Mouse (Mus musculus): Measurements from ENCODE around the gene B430305J03Rik. TPM values are rescaled to one million over a fixed set of nuclear protein-coding genes. Genes with fewer than 3 reads are reported as not detected.

B430305J03Rik gene
- total and polyA plus RNA-seq, 2 experiments from 2014 or later, result 0.04 TPM; not detected in 1

- DNase-seq (ENCODE audit: low spot score), result no peak
Observed at GRCm38 (mm10) chr3:61368446-61368845, 2.7 kb upstream of the B430305J03Rik start.

GRCm38 (mm10) chr3:61364978-61365778 is 573 bp downstream of the B430305J03Rik start:
- Histone ChIP-seq H3K36me3 (replicated peaks; ENCODE audit: control insufficient read depth, insufficient read depth, low read length) (no peaks in the 10 kb centered on the region), H3K4me2 (ENCODE audit: low read depth, low read length) (peak overlapping the region; percentile 94), H3K27ac (ENCODE audit: low read depth) (peak overlapping the region; percentile 95), H3K4me3 (ENCODE audit: low read depth, low read length) (peak overlapping the region; percentile 81), H3K9me3 (replicated peaks; ENCODE audit: control insufficient read depth, low read length) (no peaks in the 10 kb centered on the region), H3K9ac (replicated peaks; ENCODE audit: low read depth, low read length) (peak overlapping the region; percentile 65), H3K4me1 (ENCODE audit: control insufficient read depth, insufficient read depth) (peaks cover 10% of the 10 kb centered on the region; the same call in 1 of the 2 replicates), H3K27me3 (ENCODE audit: control insufficient read depth, insufficient read depth, low read length) (no peaks in the 10 kb centered on the region)
- WGBS, result under 1% methylated on average over 67 of the region's 68 CpGs
- TF ChIP-seq EP300 (IDR thresholded peaks at IDR 0.05; ENCODE audit: low read depth), result no peak
- TF ChIP-seq CTCF (IDR thresholded peaks at IDR 0.05; ENCODE audit: low read depth), result no peak
- ATAC-seq (ENCODE audit: insufficient read depth, low read depth) (no peak), DNase-seq (ENCODE audit: low spot score) (peak; percentile 26)

More at GRCm38 (mm10) chr3:61368446-61368845, 2.7 kb upstream of the B430305J03Rik start:
- no peaks in the 10 kb centered on the region for H3K36me3 ChIP-seq (replicated peaks; ENCODE audit: control insufficient read depth, insufficient read depth, low read length)
- H3K9ac ChIP-seq (replicated peaks; ENCODE audit: low read depth, low read length), result no peak overlapping the region
- no peaks in the 10 kb centered on the region for H3K9me3 ChIP-seq (replicated peaks; ENCODE audit: control insufficient read depth, low read length)
- 92% methylated on average over 1 of the region's 1 CpGs for WGBS
- no peak overlapping the region for H3K4me2 ChIP-seq (ENCODE audit: low read depth, low read length)
- no peak overlapping the region for H3K4me3 ChIP-seq (ENCODE audit: low read depth, low read length)
- ATAC-seq (ENCODE audit: insufficient read depth, low read depth), result no peak
- TF ChIP-seq CTCF (IDR thresholded peaks at IDR 0.05; ENCODE audit: low read depth) (no peak), EP300 (IDR thresholded peaks at IDR 0.05; ENCODE audit: low read depth) (no peak)
- H3K27me3 ChIP-seq (ENCODE audit: control insufficient read depth, insufficient read depth, low read length), result no peaks in the 10 kb centered on the region
- peaks cover 10% of the 10 kb centered on the region; the same call in 1 of the 2 replicates for H3K4me1 ChIP-seq (ENCODE audit: control insufficient read depth, insufficient read depth)
- no peak overlapping the region for H3K27ac ChIP-seq (ENCODE audit: low read depth)

- no peak for DNase-seq (ENCODE audit: low spot score)
Observed at GRCm38 (mm10) chr3:61364661-61364977, 1.1 kb downstream of the B430305J03Rik start.

GRCm38 (mm10) chr3:61363989-61364660 is 1.6 kb downstream of the B430305J03Rik start:
- Histone ChIP-seq H3K4me2 (ENCODE audit: low read depth, low read length) (peak overlapping the region; percentile 94), H3K4me1 (ENCODE audit: control insufficient read depth, insufficient read depth) (peaks cover 10% of the 10 kb centered on the region; the same call in 1 of the 2 replicates), H3K27ac (ENCODE audit: low read depth) (peak overlapping the region; percentile 95), H3K4me3 (ENCODE audit: low read depth, low read length) (peak overlapping the region; percentile 81), H3K36me3 (replicated peaks; ENCODE audit: control insufficient read depth, insufficient read depth, low read length) (no peaks in the 10 kb centered on the region), H3K9ac (replicated peaks; ENCODE audit: low read depth, low read length) (peak overlapping the region; percentile 75), H3K27me3 (ENCODE audit: control insufficient read depth, insufficient read depth, low read length) (no peaks in the 10 kb centered on the region), H3K9me3 (replicated peaks; ENCODE audit: control insufficient read depth, low read length) (no peaks in the 10 kb centered on the region)
- 0% methylated on average over 50 of the region's 51 CpGs for WGBS
- TF ChIP-seq CTCF (IDR thresholded peaks at IDR 0.05; ENCODE audit: low read depth) (peak; percentile 20), EP300 (IDR thresholded peaks at IDR 0.05; ENCODE audit: low read depth) (no peak)
- DNase-seq (ENCODE audit: low spot score) (peak; percentile 93), ATAC-seq (ENCODE audit: insufficient read depth, low read depth) (peak; percentile 90)

More at GRCm38 (mm10) chr3:61364661-61364977, 1.1 kb downstream of the B430305J03Rik start:
- Histone ChIP-seq H3K4me3 (ENCODE audit: low read depth, low read length) (peak overlapping the region; percentile 81), H3K27me3 (ENCODE audit: control insufficient read depth, insufficient read depth, low read length) (no peaks in the 10 kb centered on the region), H3K9me3 (replicated peaks; ENCODE audit: control insufficient read depth, low read length) (no peaks in the 10 kb centered on the region), H3K9ac (replicated peaks; ENCODE audit: low read depth, low read length) (peak overlapping the region; percentile 65), H3K4me1 (ENCODE audit: control insufficient read depth, insufficient read depth) (peaks cover 10% of the 10 kb centered on the region; the same call in 1 of the 2 replicates), H3K4me2 (ENCODE audit: low read depth, low read length) (peak overlapping the region; percentile 94), H3K27ac (ENCODE audit: low read depth) (peak overlapping the region; percentile 95), H3K36me3 (replicated peaks; ENCODE audit: control insufficient read depth, insufficient read depth, low read length) (no peaks in the 10 kb centered on the region)
- 0 out of 2 replicates have a peak, but pooled peaks have one; percentile 2 for ATAC-seq (ENCODE audit: insufficient read depth, low read depth)
- no peak for TF ChIP-seq EP300 (IDR thresholded peaks at IDR 0.05; ENCODE audit: low read depth)
- no peak for TF ChIP-seq CTCF (IDR thresholded peaks at IDR 0.05; ENCODE audit: low read depth)
- WGBS, result under 1% methylated on average over 33 of the region's 33 CpGs

- Histone ChIP-seq H3K36me3 (replicated peaks; ENCODE audit: control insufficient read depth, insufficient read depth, low read length) (no peaks in the 10 kb centered on the region), H3K27me3 (ENCODE audit: control insufficient read depth, insufficient read depth, low read length) (no peaks in the 10 kb centered on the region), H3K4me3 (ENCODE audit: low read depth, low read length) (peak overlapping the region; percentile 81), H3K4me1 (ENCODE audit: control insufficient read depth, insufficient read depth) (peaks cover 10% of the 10 kb centered on the region; the same call in 1 of the 2 replicates), H3K4me2 (ENCODE audit: low read depth, low read length) (peak overlapping the region; percentile 94), H3K27ac (ENCODE audit: low read depth) (peak overlapping the region; percentile 95), H3K9me3 (replicated peaks; ENCODE audit: control insufficient read depth, low read length) (no peaks in the 10 kb centered on the region), H3K9ac (replicated peaks; ENCODE audit: low read depth, low read length) (peak overlapping the region; percentile 75)
- ATAC-seq (ENCODE audit: insufficient read depth, low read depth) (peak; percentile 93), DNase-seq (ENCODE audit: low spot score) (peak; percentile 99)
- WGBS, result under 1% methylated on average over 30 of the region's 30 CpGs
- TF ChIP-seq CTCF (IDR thresholded peaks at IDR 0.05; ENCODE audit: low read depth) (no peak), EP300 (IDR thresholded peaks at IDR 0.05; ENCODE audit: low read depth) (no peak)
Observed at GRCm38 (mm10) chr3:61363161-61363988, 2.4 kb downstream of the B430305J03Rik start.
